Mouse (Mus musculus) urinary bladder, adult 2 months (tissue): ENCODE data around the gene Tcte3. TPM values are rescaled to one million over a fixed set of nuclear protein-coding genes. Genes with fewer than 3 reads are reported as not detected.
"Not testable (repeated sequence)": the region's sequence is repeated elsewhere in the genome, so short reads cannot be mapped to it uniquely, and the experiment has no call there.

ENCODE experiments used
- DNase-seq: peaks from one replicate; pipeline ENCODE4 v3.0.0; 2022; ENCODE audit warnings: low spot score
- polyA plus RNA-seq: library from polyadenylated mRNA; depleted of rRNA; stranded (reverse); fragments of >200 nt; gene quantifications from 2 replicates; pipeline ENCODE4 v1.2.3, GENCODE M21; 2012; rRNA removed

Tcte3 gene
- polyA plus RNA-seq, 1 experiment: 0.39 TPM

DNA sequence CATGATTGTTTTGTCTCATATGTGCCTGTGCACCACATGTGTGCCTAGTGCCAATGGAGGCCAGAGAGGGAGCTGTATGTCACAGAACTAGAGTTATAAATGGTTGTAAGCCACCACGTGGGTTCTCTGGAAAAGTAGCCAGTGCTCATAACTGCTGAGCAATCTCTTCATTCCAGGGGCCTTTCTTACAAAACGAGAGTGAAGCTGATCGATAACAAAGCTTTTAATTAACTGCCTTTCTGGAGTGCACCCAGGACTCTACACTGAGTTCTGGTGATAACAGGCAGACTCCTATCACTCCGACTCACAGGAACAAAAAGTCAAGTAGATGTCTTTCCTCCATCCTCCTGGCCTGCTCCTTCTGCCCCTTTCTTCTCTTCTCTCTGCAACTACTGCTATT, 9.9 kb downstream of the Tcte3 start:
- not testable (repeated sequence) for DNase-seq

DNA sequence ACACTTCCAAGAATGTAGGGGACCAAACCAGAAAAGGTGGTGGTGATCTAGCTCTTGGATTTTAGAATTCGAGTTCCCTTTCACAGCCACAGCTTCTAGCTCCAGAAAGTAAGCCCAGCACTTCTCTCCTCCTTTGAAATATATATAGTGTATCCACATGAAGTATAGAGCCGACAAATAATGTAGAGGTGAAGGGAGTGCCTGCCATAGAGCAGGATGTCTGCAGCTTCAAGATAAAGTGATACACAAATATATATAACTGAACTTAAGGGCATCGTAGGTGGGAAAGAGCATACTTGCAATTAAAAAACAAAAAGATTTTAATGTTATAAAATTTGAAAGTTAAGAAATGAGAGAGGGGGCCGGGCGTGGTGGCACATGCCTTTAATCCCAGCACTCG, 15.8 kb downstream of the Tcte3 start:
- not testable (repeated sequence) for DNase-seq

DNA sequence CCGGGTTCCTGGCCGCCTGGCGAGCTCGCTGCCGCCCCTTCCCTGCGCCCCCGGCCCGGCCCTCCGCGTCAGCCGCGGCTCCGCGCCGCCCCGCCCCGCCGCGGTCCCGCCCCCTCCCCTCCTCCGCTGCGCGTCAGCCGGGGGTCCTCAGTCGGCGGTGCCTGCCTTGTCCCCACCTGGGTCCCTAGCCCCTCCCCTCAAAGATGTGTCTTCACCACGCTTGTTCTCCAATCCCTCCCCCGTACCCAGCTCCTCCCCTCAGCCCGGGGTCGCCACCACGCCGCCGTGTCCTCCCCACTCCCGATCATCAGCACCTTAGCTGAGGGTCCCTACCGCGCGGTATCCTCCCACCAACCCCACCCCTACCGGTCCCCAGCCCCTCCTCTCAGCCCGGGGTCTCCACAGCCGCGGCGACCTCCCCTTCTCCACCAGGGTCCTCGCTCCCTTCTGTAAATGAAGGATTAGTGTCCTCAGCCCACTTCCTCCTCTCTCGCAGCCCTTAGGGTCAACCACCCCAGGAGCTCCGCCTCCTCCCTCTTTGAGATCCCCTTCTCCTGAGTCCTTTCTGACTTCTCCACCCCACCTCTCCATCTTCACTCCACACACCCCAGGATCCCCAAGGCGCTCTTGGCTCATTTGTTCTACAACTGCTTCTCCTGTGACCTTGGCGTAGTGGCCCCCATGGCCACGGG, 16.6 kb downstream of the Tcte3 start:
- DNase-seq: not testable (repeated sequence)

DNA sequence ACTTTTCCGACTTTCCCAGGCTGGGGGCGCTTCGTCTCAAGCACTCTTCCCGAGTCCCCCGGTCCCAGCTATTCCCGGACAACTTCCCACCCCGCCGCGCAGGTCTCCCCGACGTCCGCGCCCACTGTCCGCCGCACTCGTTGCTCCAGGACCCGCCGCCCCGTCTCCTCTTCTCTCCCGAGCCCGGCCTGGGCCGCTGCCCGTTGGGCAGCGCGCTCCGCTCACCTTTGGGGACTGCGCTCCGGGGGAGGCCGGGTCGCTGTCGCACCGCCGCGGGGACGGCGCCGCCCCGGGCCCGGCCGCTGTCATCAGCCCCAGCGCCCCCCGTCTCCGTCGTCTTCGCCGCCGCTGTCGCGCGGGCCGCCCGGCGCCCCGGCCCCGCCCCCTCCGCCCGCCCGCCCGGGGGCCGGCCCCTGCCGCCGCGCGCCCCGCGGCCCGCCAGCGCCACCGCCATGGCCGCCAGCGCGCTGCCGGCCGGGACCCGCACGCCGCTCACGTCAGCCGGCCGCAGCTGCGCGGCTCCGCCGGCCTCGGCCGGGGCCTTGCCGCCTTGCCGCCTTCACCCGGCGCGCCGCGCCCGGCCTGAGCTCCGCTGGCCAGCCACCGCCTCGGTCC, 17.3 kb downstream of the Tcte3 start:
- not testable (repeated sequence) for DNase-seq

DNA sequence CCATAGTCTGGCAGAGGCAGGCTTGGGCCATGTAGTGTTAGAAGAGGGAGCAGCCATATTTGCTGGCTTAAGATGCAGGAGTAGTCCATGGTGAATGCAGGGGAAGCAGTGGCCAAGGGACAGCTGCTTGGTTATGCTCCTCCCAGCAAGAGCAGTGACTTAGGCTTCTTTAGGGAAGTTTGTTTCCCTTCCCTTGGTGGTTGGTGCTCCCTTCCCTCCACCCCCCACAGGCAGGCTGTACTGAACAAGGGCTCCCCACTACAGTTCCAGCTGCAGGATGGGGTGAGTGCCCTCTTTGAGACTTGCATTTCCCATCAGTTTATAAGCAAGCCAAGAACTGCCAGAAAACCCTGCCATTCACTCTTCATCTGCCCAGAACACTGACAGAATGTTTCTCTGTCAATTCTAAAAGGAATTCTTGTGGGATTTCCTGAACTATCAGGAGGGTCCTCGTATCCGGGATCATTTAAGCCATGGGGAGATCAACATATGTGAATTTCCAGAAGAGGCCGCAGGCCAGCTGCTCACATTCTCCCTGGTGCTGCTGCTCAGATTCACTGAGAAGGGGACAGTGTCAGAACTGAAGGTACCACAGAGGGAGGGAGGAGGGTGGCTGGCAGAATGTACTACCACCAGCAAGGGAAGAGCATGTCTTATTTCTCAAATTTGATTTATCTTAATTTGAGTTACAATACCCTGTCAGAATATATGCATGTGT, 19.6 kb downstream of the Tcte3 start:
- DNase-seq: peak; percentile 20

DNA sequence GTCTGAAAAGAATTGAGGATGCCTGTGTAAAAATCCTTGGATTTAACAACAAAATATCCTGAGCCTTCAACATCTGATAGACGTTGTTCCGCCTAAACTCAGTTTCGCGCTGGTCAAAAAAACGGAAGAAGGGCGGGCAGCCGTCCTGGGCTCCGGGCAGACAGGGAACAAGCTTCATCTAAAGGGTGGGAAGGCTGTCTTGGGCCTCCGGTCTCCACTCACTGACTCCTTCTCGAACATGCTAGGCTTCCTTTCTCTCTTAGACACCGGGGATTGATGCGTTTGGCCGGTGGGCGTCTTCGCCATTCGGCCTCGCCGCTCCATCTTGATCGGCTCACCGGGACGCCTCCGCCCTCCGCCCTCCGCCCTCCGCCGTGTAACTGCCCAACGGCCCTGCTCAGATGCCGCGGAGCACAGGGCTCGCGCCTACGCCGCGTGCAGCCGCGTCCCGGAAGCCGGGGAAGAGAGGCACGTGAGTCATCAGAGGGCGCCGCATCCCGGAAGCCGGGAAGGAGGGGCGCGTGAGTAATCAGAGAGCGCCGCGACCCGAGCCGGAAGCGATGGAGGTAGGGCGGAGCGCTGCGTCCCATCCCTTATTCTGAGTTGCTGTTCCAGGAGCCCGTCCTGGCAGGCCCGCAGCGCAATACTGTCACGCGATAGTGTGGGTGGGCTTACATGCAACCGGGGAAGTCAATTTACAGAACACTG, 31.4 kb downstream of the Tcte3 start, which contains the start of gene Gm3435:
Gene Gm3435 (plus strand): TSS at position 471 of the 708 bp plus-strand sequence.
- not testable (repeated sequence) for DNase-seq

DNA sequence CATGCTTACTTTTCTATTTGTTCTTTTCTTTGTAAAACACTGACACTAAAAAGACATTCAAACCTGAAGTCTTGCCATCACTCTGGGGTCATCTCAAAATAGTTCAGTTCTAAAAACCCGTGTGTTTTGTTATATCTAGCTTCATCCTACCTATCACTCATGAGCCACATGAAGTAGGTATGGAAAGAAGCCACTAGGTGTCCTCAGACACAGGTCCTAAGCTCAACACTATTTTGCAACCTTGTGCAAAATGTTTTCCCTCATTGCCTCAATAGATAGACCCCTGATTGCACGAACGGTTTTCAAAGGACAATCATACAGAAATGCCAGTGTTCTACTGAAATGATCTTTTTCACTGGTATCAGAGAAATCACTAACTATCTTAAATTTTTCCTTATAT, 32.2 kb downstream of the Tcte3 start:
- not testable (repeated sequence) for DNase-seq

DNA sequence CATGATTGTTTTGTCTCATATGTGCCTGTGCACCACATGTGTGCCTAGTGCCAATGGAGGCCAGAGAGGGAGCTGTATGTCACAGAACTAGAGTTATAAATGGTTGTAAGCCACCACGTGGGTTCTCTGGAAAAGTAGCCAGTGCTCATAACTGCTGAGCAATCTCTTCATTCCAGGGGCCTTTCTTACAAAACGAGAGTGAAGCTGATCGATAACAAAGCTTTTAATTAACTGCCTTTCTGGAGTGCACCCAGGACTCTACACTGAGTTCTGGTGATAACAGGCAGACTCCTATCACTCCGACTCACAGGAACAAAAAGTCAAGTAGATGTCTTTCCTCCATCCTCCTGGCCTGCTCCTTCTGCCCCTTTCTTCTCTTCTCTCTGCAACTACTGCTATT, 41.2 kb downstream of the Tcte3 start:
- DNase-seq: not testable (repeated sequence)

DNA sequence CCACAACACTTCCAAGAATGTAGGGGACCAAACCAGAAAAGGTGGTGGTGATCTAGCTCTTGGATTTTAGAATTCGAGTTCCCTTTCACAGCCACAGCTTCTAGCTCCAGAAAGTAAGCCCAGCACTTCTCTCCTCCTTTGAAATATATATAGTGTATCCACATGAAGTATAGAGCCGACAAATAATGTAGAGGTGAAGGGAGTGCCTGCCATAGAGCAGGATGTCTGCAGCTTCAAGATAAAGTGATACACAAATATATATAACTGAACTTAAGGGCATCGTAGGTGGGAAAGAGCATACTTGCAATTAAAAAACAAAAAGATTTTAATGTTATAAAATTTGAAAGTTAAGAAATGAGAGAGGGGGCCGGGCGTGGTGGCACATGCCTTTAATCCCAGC, 47.1 kb downstream of the Tcte3 start:
- not testable (repeated sequence) for DNase-seq

DNA sequence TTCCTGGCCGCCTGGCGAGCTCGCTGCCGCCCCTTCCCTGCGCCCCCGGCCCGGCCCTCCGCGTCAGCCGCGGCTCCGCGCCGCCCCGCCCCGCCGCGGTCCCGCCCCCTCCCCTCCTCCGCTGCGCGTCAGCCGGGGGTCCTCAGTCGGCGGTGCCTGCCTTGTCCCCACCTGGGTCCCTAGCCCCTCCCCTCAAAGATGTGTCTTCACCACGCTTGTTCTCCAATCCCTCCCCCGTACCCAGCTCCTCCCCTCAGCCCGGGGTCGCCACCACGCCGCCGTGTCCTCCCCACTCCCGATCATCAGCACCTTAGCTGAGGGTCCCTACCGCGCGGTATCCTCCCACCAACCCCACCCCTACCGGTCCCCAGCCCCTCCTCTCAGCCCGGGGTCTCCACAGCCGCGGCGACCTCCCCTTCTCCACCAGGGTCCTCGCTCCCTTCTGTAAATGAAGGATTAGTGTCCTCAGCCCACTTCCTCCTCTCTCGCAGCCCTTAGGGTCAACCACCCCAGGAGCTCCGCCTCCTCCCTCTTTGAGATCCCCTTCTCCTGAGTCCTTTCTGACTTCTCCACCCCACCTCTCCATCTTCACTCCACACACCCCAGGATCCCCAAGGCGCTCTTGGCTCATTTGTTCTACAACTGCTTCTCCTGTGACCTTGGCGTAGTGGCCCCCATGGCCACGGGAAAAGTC, 48.0 kb downstream of the Tcte3 start:
- not testable (repeated sequence) for DNase-seq

DNA sequence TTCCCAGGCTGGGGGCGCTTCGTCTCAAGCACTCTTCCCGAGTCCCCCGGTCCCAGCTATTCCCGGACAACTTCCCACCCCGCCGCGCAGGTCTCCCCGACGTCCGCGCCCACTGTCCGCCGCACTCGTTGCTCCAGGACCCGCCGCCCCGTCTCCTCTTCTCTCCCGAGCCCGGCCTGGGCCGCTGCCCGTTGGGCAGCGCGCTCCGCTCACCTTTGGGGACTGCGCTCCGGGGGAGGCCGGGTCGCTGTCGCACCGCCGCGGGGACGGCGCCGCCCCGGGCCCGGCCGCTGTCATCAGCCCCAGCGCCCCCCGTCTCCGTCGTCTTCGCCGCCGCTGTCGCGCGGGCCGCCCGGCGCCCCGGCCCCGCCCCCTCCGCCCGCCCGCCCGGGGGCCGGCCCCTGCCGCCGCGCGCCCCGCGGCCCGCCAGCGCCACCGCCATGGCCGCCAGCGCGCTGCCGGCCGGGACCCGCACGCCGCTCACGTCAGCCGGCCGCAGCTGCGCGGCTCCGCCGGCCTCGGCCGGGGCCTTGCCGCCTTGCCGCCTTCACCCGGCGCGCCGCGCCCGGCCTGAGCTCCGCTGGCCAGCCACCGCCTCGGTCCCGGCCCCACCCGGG, 48.7 kb downstream of the Tcte3 start:
- DNase-seq: not testable (repeated sequence)

DNA sequence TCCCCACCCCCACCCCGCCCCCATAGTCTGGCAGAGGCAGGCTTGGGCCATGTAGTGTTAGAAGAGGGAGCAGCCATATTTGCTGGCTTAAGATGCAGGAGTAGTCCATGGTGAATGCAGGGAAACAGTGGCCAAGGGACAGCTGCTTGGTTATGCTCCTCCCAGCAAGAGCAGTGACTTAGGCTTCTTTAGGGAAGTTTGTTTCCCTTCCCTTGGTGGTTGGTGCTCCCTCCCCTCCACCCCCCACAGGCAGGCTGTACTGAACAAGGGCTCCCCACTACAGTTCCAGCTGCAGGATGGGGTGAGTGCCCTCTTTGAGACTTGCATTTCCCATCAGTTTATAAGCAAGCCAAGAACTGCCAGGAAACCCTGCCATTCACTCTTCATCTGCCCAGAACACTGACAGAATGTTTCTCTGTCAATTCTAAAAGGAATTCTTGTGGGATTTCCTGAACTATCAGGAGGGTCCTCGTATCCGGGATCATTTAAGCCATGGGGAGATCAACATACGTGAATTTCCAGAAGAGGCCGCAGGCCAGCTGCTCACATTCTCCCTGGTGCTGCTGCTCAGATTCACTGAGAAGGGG, 51.1 kb downstream of the Tcte3 start:
- DNase-seq: peak; percentile 12

DNA sequence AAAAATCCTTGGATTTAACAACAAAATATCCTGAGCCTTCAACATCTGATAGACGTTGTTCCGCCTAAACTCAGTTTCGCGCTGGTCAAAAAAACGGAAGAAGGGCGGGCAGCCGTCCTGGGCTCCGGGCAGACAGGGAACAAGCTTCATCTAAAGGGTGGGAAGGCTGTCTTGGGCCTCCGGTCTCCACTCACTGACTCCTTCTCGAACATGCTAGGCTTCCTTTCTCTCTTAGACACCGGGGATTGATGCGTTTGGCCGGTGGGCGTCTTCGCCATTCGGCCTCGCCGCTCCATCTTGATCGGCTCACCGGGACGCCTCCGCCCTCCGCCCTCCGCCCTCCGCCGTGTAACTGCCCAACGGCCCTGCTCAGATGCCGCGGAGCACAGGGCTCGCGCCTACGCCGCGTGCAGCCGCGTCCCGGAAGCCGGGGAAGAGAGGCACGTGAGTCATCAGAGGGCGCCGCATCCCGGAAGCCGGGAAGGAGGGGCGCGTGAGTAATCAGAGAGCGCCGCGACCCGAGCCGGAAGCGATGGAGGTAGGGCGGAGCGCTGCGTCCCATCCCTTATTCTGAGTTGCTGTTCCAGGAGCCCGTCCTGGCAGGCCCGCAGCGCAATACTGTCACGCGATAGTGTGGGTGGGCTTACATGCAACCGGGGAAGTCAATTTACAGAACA, 62.8 kb downstream of the Tcte3 start, which contains the start of the genes 9030025P20Rik and Gm3417:
Gene 9030025P20Rik (plus strand): TSS at position 107 of the 677 bp plus-strand sequence.
Gene Gm3417 (minus strand): TSS at position 429 of the 677 bp plus-strand sequence.
- DNase-seq: not testable (repeated sequence)

DNA sequence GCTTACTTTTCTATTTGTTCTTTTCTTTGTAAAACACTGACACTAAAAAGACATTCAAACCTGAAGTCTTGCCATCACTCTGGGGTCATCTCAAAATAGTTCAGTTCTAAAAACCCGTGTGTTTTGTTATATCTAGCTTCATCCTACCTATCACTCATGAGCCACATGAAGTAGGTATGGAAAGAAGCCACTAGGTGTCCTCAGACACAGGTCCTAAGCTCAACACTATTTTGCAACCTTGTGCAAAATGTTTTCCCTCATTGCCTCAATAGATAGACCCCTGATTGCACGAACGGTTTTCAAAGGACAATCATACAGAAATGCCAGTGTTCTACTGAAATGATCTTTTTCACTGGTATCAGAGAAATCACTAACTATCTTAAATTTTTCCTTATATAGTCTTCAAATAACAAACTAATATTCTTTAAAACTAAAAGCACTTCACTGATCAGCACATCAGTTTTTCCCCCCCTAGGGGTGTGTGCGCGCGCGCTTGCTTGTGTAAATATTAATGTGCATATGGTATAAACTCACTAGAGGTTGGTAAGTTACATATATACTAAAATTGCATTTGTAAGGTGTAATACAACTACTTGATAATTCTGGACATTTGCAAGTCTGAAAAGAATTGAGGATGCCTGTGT, 63.4 kb downstream of the Tcte3 start:
- not testable (repeated sequence) for DNase-seq

Other genes with a start within 250 kb of the Tcte3 start
- gene Wdr27, start 98.3 kb downstream of the Tcte3 start, polyA plus RNA-seq: 4.4 and 5.9 TPM in 2 replicates
- gene 1600012H06Rik, start 98.3 kb downstream of the Tcte3 start, polyA plus RNA-seq: 40.8 and 55.5 TPM in 2 replicates
- 47.1 and 55.6 TPM in 2 replicates for gene Phf10, start 80.2 kb downstream of the Tcte3 start, polyA plus RNA-seq
- gene 9030025P20Rik, start 63.0 kb downstream of the Tcte3 start, polyA plus RNA-seq: 16.5 and 23.8 TPM in 2 replicates
- 0.18 TPM in 1 of 2 replicates, not detected in the other for gene Gm3417, start 62.7 kb downstream of the Tcte3 start, polyA plus RNA-seq
- 8.8 and 9.7 TPM in 2 replicates for gene Gm3435, start 31.3 kb downstream of the Tcte3 start, polyA plus RNA-seq
- gene Ermard, start 280 bp downstream of the Tcte3 start, polyA plus RNA-seq: 84.8 and 102 TPM in 2 replicates
- 4.0 and 5.0 TPM in 2 replicates for gene Gm3448, start within 50 bp of the Tcte3 start, polyA plus RNA-seq